Mouse (Mus musculus) neural tube, embryonic 15.5 days (tissue): Measurements from ENCODE around the gene Dqx1. TPM values are rescaled to one million over a fixed set of nuclear protein-coding genes. Genes with fewer than 3 reads are reported as not detected.

Experiments used
- ATAC-seq: fragments of 200-750 bp; cut with Nextera tagmentation; 2 replicates; pipeline ENCODE4 v1.8.0; 2017; ENCODE audit warnings: mild to moderate bottlenecking, moderate TSS enrichment, moderate library complexity; ENCODE audit not compliant: low FRiP score
- H3K27ac ChIP-seq: fragments of 300-500 bp; sonication (generic); replicated peaks from 2 replicates; pipeline ENCODE4 v1.5.1; 2015; ENCODE audit warnings: mild to moderate bottlenecking, inconsistent platforms
- H3K27me3 ChIP-seq: fragments of 300-500 bp; sonication (generic); replicated peaks from 2 replicates; pipeline ENCODE4 v1.6.1; 2015; ENCODE audit warnings: inconsistent platforms
- H3K36me3 ChIP-seq: fragments of 300-500 bp; sonication (generic); 2 replicates; pipeline ENCODE4 v1.6.1; 2015; ENCODE audit warnings: inconsistent platforms
- H3K4me1 ChIP-seq: fragments of 300-500 bp; sonication (generic); 2 replicates; pipeline ENCODE4 v1.6.1; 2015; ENCODE audit warnings: inconsistent platforms
- H3K4me2 ChIP-seq: fragments of 300-500 bp; sonication (generic); 2 replicates; pipeline ENCODE4 v1.6.1; 2015; ENCODE audit warnings: inconsistent platforms, mild to moderate bottlenecking, moderate library complexity
- H3K4me3 ChIP-seq: fragments of 300-500 bp; sonication (generic); replicated peaks from 2 replicates; pipeline ENCODE4 v1.5.1; 2015; ENCODE audit warnings: mild to moderate bottlenecking, inconsistent platforms
- H3K9ac ChIP-seq: fragments of 300-500 bp; sonication (generic); replicated peaks from 2 replicates; pipeline ENCODE4 v1.6.1; 2015; ENCODE audit warnings: mild to moderate bottlenecking, inconsistent platforms
- H3K9me3 ChIP-seq: fragments of 300-500 bp; sonication (generic); replicated peaks from 2 replicates; pipeline ENCODE4 v1.6.1; 2016; ENCODE audit warnings: inconsistent platforms
- WGBS: fragments of 180-500 bp; shearing (Covaris S2); methylation state at CpG from one replicate; pipeline ENCODE4 v1.1.7; 2015; ENCODE audit warnings: mixed read lengths; 5-methylcytosine and 5-hydroxymethylcytosine counted together
- polyA plus RNA-seq: library from polyadenylated mRNA; unstranded; fragments of >200 nt; fragmentation: Nextera tagmentation; extraction: Ambion mirVana; gene quantifications from 2 replicates; pipeline ENCODE4 v1.2.1, GENCODE M21; 2015

The Dqx1 gene
- polyA plus RNA-seq, 1 experiment from 2014 or later = 0.45 TPM

GRCm38 (mm10) chr6:83054074-83054851, 3.4 kb upstream of the Dqx1 start, which contains the start of gene Aup1:
Gene Aup1, plus strand, starts transcription at chr6:83054521.
- H3K36me3 ChIP-seq = peaks cover 29% of the 10 kb centered on the region
- H3K4me2 ChIP-seq = peak within 1 kb of the TSS; percentile 90
- no peaks in the 10 kb centered on the region for H3K27me3 ChIP-seq
- ATAC-seq = peak; percentile 97
- no peaks in the 10 kb centered on the region for H3K9me3 ChIP-seq
- peak within 1 kb of the TSS; percentile 85 for H3K27ac ChIP-seq
- under 1% methylated on average over 64 of the region's 64 CpGs for WGBS
- peak within 1 kb of the TSS; percentile 67 for H3K4me3 ChIP-seq
- peak within 1 kb of the TSS; percentile 76 for H3K9ac ChIP-seq
- peaks cover 29% of the 10 kb centered on the region for H3K4me1 ChIP-seq

- H3K4me1 ChIP-seq = peaks cover 29% of the 10 kb centered on the region
- peak within 1 kb of the TSS; percentile 85 for H3K27ac ChIP-seq
- peak within 1 kb of the TSS; percentile 67 for H3K4me3 ChIP-seq
- WGBS = under 1% methylated on average over 45 of the region's 50 CpGs
- peaks cover 29% of the 10 kb centered on the region for H3K36me3 ChIP-seq
- H3K9me3 ChIP-seq = no peaks in the 10 kb centered on the region
- ATAC-seq = peak; percentile 45
- H3K27me3 ChIP-seq = no peaks in the 10 kb centered on the region
- H3K4me2 ChIP-seq = peak within 1 kb of the TSS; percentile 90
- peak within 1 kb of the TSS; percentile 76 for H3K9ac ChIP-seq
These were observed 2.7 kb upstream of the Dqx1 start, which contains the start of gene Htra2 for GRCm38 (mm10) chr6:83054871-83055431. Gene Htra2, minus strand, starts transcription at chr6:83055273.

- H3K4me1 ChIP-seq = peaks cover 15% of the 10 kb centered on the region
- H3K27ac ChIP-seq = no peak overlapping the region
- peaks cover 19% of the 10 kb centered on the region for H3K36me3 ChIP-seq
- H3K4me3 ChIP-seq = no peak overlapping the region
- no peak overlapping the region for H3K9ac ChIP-seq
- no peaks in the 10 kb centered on the region for H3K9me3 ChIP-seq
- ATAC-seq = no peak
- 85% methylated on average over 2 of the region's 2 CpGs for WGBS
- no peak overlapping the region for H3K4me2 ChIP-seq
- H3K27me3 ChIP-seq = peaks cover 36% of the 10 kb centered on the region
These were observed 1.1 kb downstream of the Dqx1 start for GRCm38 (mm10) chr6:83058725-83059124.

GRCm38 (mm10) chr6:83065995-83066394, 8.4 kb downstream of the Dqx1 start:
- 45% methylated on average over 8 of the region's 8 CpGs for WGBS
- Histone ChIP-seq H3K36me3 (no peaks in the 10 kb centered on the region), H3K27ac (no peak overlapping the region), H3K4me1 (peaks cover 20% of the 10 kb centered on the region), H3K9me3 (no peaks in the 10 kb centered on the region), H3K27me3 (peaks cover 94% of the 10 kb centered on the region), H3K9ac (no peak overlapping the region), H3K4me2 (no peak overlapping the region), H3K4me3 (no peak overlapping the region)
- no peak for ATAC-seq

- H3K27me3 ChIP-seq = peaks cover 94% of the 10 kb centered on the region
- no peaks in the 10 kb centered on the region for H3K36me3 ChIP-seq
- H3K4me3 ChIP-seq = no peak overlapping the region
- H3K4me2 ChIP-seq = no peak overlapping the region
- ATAC-seq = no peak
- H3K9ac ChIP-seq = no peak overlapping the region
- H3K4me1 ChIP-seq = peaks cover 24% of the 10 kb centered on the region
- no peaks in the 10 kb centered on the region for H3K9me3 ChIP-seq
- WGBS = 43% methylated on average over 6 of the region's 6 CpGs
- no peak overlapping the region for H3K27ac ChIP-seq
These were observed 8.8 kb downstream of the Dqx1 start for GRCm38 (mm10) chr6:83066441-83066840.

GRCm38 (mm10) chr6:83068221-83068620, 10.6 kb downstream of the Dqx1 start:
- Histone ChIP-seq H3K4me1 (peaks cover 24% of the 10 kb centered on the region), H3K4me2 (no peak overlapping the region; the same call in 1 of the 2 replicates), H3K27ac (no peak overlapping the region), H3K4me3 (no peak overlapping the region), H3K36me3 (no peaks in the 10 kb centered on the region), H3K9ac (no peak overlapping the region), H3K27me3 (peaks cover 94% of the 10 kb centered on the region), H3K9me3 (no peaks in the 10 kb centered on the region)
- no peak for ATAC-seq
- WGBS = 4% methylated on average over 8 of the region's 8 CpGs

- under 1% methylated on average over 81 of the region's 81 CpGs for WGBS
- Histone ChIP-seq H3K27ac (no peak overlapping the region), H3K4me2 (peak overlapping the region; percentile 42), H3K36me3 (no peaks in the 10 kb centered on the region), H3K9me3 (no peaks in the 10 kb centered on the region), H3K9ac (no peak overlapping the region), H3K4me1 (peaks cover 24% of the 10 kb centered on the region), H3K4me3 (peak overlapping the region; percentile 26), H3K27me3 (peaks cover 93% of the 10 kb centered on the region)
- ATAC-seq = no peak
These were observed 11.3 kb downstream of the Dqx1 start for GRCm38 (mm10) chr6:83068706-83069487.

- Histone ChIP-seq H3K36me3 (no peaks in the 10 kb centered on the region), H3K27ac (no peak overlapping the region), H3K4me3 (peak overlapping the region; percentile 26), H3K4me2 (peak overlapping the region; percentile 23), H3K9me3 (no peaks in the 10 kb centered on the region), H3K4me1 (peaks cover 24% of the 10 kb centered on the region), H3K9ac (no peak overlapping the region), H3K27me3 (peaks cover 93% of the 10 kb centered on the region)
- WGBS = under 1% methylated on average over 68 of the region's 69 CpGs
- ATAC-seq = peak; percentile 35; the same call in 1 of the 2 replicates
These were observed 12.0 kb downstream of the Dqx1 start for GRCm38 (mm10) chr6:83069488-83070246.

GRCm38 (mm10) chr6:83070247-83070310, 12.4 kb downstream of the Dqx1 start, which contains the start of gene Tlx2:
Gene Tlx2, minus strand, starts transcription at chr6:83070293.
- ATAC-seq = no peak

GRCm38 (mm10) chr6:83070311-83071219, 12.9 kb downstream of the Dqx1 start:
- Histone ChIP-seq H3K36me3 (no peaks in the 10 kb centered on the region), H3K9me3 (no peaks in the 10 kb centered on the region), H3K27ac (no peak overlapping the region), H3K4me3 (peak overlapping the region; percentile 26), H3K9ac (no peak overlapping the region), H3K4me1 (peaks cover 24% of the 10 kb centered on the region), H3K4me2 (peak overlapping the region; percentile 23), H3K27me3 (peaks cover 93% of the 10 kb centered on the region)
- peak; percentile 19; the same call in 1 of the 2 replicates for ATAC-seq
- WGBS = 1% methylated on average over 53 of the region's 58 CpGs

More at GRCm38 (mm10) chr6:83070247-83070310, 12.4 kb downstream of the Dqx1 start, which contains the start of gene Tlx2:
- WGBS = 2% methylated on average over 10 of the region's 10 CpGs
- no peaks in the 10 kb centered on the region for H3K9me3 ChIP-seq
- no peak within 1 kb of the TSS for H3K9ac ChIP-seq
- no peaks in the 10 kb centered on the region for H3K36me3 ChIP-seq
- H3K27ac ChIP-seq = no peak within 1 kb of the TSS
- peaks cover 93% of the 10 kb centered on the region for H3K27me3 ChIP-seq
- peak within 1 kb of the TSS; percentile 26 for H3K4me3 ChIP-seq
- H3K4me1 ChIP-seq = peaks cover 24% of the 10 kb centered on the region
- peak within 1 kb of the TSS; percentile 42 for H3K4me2 ChIP-seq
